ENCODE assay signal across 8 mouse cellular contexts in the genomic region with DNA sequence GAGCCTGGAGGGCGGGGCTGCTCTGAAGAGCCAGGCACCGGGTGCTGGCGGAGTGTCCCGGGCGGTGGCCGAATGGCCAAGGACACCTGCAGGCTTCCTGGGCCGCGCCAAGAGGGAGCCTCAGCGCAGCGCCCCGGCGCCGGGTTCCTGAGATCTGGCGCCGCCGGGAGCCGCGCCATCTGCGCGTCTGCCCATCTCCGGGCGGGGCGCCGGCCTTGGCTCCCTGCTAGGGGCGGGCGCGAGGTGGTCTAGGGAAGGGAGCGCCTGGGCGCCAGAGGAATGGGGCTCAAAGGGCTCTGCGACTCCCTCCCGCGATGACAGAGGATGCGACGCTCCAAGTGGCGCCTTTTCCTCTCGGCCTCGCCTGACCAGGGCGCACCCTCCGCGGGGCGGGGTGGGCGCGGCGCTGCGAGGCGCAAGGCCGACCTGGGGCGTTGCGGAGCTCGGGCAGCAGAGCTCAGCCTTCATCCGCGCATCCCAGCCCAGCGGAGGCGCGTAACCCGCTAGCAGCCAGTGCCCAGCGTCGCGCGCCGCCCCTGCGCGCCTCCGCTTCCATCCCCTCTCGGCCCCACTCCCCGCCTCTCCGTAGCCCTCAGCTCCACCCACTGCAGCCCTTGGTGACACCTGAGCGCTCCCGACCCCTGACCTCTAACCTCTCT. TPM values are rescaled to one million over a fixed set of nuclear protein-coding genes. Genes with fewer than 3 reads are reported as not detected.
DNase-seq lines count a peak whose midpoint lies in the region; ATAC-seq lines count a peak whose summit lies in the region.

No protein-coding gene starts in this region.

- peak; percentile 49 for ATAC-seq in kidney, embryonic 16.5 days (ENCODE audit: low FRiP score, low TSS enrichment)
- peak; percentile 38 for ATAC-seq in embryonic facial prominence, embryonic 12.5 days (ENCODE audit: insufficient number of reproducible peaks, insufficient read depth, low FRiP score, low TSS enrichment)
- ATAC-seq in intestine, embryonic 14.5 days (replicated peaks; ENCODE audit: low FRiP score, low TSS enrichment, low read depth), result peak; percentile 52
- peak; percentile 64 for ATAC-seq in neural tube, embryonic 14.5 days (ENCODE audit: low read depth)

- peaks cover 99% of the 10 kb centered on the region for H3K27me3 ChIP-seq in kidney, embryonic 16.5 days (ENCODE audit: insufficient read depth, low read length)
- peaks cover 75% of the 10 kb centered on the region for H3K27me3 ChIP-seq in embryonic facial prominence, embryonic 12.5 days
- H3K27me3 ChIP-seq in intestine, embryonic 14.5 days (replicated peaks; ENCODE audit: control insufficient read depth, insufficient read depth, low read length), result peaks cover 96% of the 10 kb centered on the region
- H3K27me3 ChIP-seq in neural tube, embryonic 14.5 days (ENCODE audit: control insufficient read depth, insufficient read depth, low read length), result peaks cover 52% of the 10 kb centered on the region

- H3K27ac ChIP-seq in kidney, embryonic 16.5 days (ENCODE audit: low read length), result no peak overlapping the region
- no peak overlapping the region for H3K27ac ChIP-seq in embryonic facial prominence, embryonic 12.5 days
- H3K27ac ChIP-seq in intestine, embryonic 14.5 days (ENCODE audit: low read depth), result no peak overlapping the region
- no peak overlapping the region for H3K27ac ChIP-seq in neural tube, embryonic 14.5 days (ENCODE audit: low read depth, low read length)

- peak overlapping the region; percentile 93 for H3K4me2 ChIP-seq in kidney, embryonic 16.5 days (replicated peaks; ENCODE audit: low read depth, low read length)
- H3K4me2 ChIP-seq in embryonic facial prominence, embryonic 12.5 days (replicated peaks), result peak overlapping the region; percentile 87
- H3K4me2 ChIP-seq in intestine, embryonic 14.5 days (ENCODE audit: low read length), result peak overlapping the region; percentile 87
- peak overlapping the region; percentile 96 for H3K4me2 ChIP-seq in neural tube, embryonic 14.5 days (ENCODE audit: low read depth, low read length)

- peak overlapping the region; percentile 41; the same call in 1 of the 2 replicates for H3K9ac ChIP-seq in kidney, embryonic 16.5 days (replicated peaks; ENCODE audit: low read length)
- H3K9ac ChIP-seq in embryonic facial prominence, embryonic 12.5 days, result peak overlapping the region; percentile 46
- no peak overlapping the region for H3K9ac ChIP-seq in intestine, embryonic 14.5 days (ENCODE audit: low read length)
- peak overlapping the region; percentile 57 for H3K9ac ChIP-seq in neural tube, embryonic 14.5 days (replicated peaks; ENCODE audit: low read depth, low read length)

- H3K9me3 ChIP-seq in kidney, embryonic 16.5 days (ENCODE audit: low read length), result no peaks in the 10 kb centered on the region
- no peaks in the 10 kb centered on the region for H3K9me3 ChIP-seq in embryonic facial prominence, embryonic 12.5 days
- H3K9me3 ChIP-seq in intestine, embryonic 14.5 days (ENCODE audit: control insufficient read depth, low read length), result no peaks in the 10 kb centered on the region
- H3K9me3 ChIP-seq in neural tube, embryonic 14.5 days (ENCODE audit: control insufficient read depth, low read length), result no peaks in the 10 kb centered on the region

- under 1% methylated on average over 62 of the region's 69 CpGs for WGBS in kidney, embryonic 16.5 days
- WGBS in embryonic facial prominence, embryonic 12.5 days, result 0% methylated on average over 59 of the region's 69 CpGs
- WGBS in intestine, embryonic 14.5 days, result 0% methylated on average over 66 of the region's 69 CpGs
- under 1% methylated on average over 45 of the region's 69 CpGs for WGBS in neural tube, embryonic 14.5 days

- peaks cover 23% of the 10 kb centered on the region for H3K4me1 ChIP-seq in kidney, embryonic 16.5 days (ENCODE audit: insufficient read depth, low read length)
- H3K4me1 ChIP-seq in embryonic facial prominence, embryonic 12.5 days, result peaks cover 20% of the 10 kb centered on the region
- H3K4me1 ChIP-seq in intestine, embryonic 14.5 days (replicated peaks; ENCODE audit: control insufficient read depth, insufficient read depth, low read length), result peaks cover 18% of the 10 kb centered on the region
- peaks cover 17% of the 10 kb centered on the region for H3K4me1 ChIP-seq in neural tube, embryonic 14.5 days (ENCODE audit: control insufficient read depth, insufficient read depth, low read length)

- peak overlapping the region; percentile 55 for H3K4me3 ChIP-seq in kidney, embryonic 16.5 days (ENCODE audit: low read length)
- peak overlapping the region; percentile 45 for H3K4me3 ChIP-seq in embryonic facial prominence, embryonic 12.5 days
- peak overlapping the region; percentile 41 for H3K4me3 ChIP-seq in intestine, embryonic 14.5 days (ENCODE audit: low read depth, low read length)
- peak overlapping the region; percentile 57 for H3K4me3 ChIP-seq in neural tube, embryonic 14.5 days (ENCODE audit: low read depth, low read length)

- no peaks in the 10 kb centered on the region for H3K36me3 ChIP-seq in kidney, embryonic 16.5 days (ENCODE audit: insufficient read depth, low read length)
- no peaks in the 10 kb centered on the region for H3K36me3 ChIP-seq in embryonic facial prominence, embryonic 12.5 days
- H3K36me3 ChIP-seq in intestine, embryonic 14.5 days (ENCODE audit: control insufficient read depth, insufficient read depth, low read length), result no peaks in the 10 kb centered on the region
- H3K36me3 ChIP-seq in neural tube, embryonic 14.5 days (ENCODE audit: control insufficient read depth, insufficient read depth, low read length), result no peaks in the 10 kb centered on the region

- DNase-seq in kidney, adult 11 months, result no peak
- peak; percentile 48 for DNase-seq in adrenal gland, postnatal 14 days
- DNase-seq in intestine, embryonic 14.5 days (ENCODE audit: low spot score), result peak; percentile 56
- no peak for DNase-seq in urinary bladder, postnatal 25 days (ENCODE audit: low spot score)
- DNase-seq in frontal cortex, postnatal 25 days (ENCODE audit: low spot score in 2 of 2), result no peak

RNA-seq across cellular contexts. Expression of gene Kcnc4, which starts 0.6 kb away (rescaled TPM):
- polyA plus RNA-seq in kidney, embryonic 16.5 days (2015; fragmentation: Nextera tagmentation; extraction: Ambion mirVana), result 0.15 and 0.24 TPM in 2 replicates
- 7.4 and 8.1 TPM in 2 replicates for total RNA-seq in adrenal gland, postnatal 14 days (2021)
- 0.23 TPM in 2 replicates for polyA plus RNA-seq in embryonic facial prominence, embryonic 12.5 days (2016; fragmentation: Nextera tagmentation; extraction: Ambion mirVana)
- polyA plus RNA-seq in intestine, embryonic 14.5 days (2014; fragmentation: Nextera tagmentation; extraction: Ambion mirVana), result 0.09 TPM in 1 of 2 replicates, not detected in the other
- polyA plus RNA-seq in neural tube, embryonic 14.5 days (2014; fragmentation: Nextera tagmentation; extraction: Ambion mirVana), result 6.2 and 7.7 TPM in 2 replicates

RNA-seq across cellular contexts. Expression of gene Slc6a17, which starts 57.9 kb away (rescaled TPM):
- 2.8 and 3.8 TPM in 2 replicates for polyA plus RNA-seq in kidney, embryonic 16.5 days (2015; fragmentation: Nextera tagmentation; extraction: Ambion mirVana)
- total RNA-seq in adrenal gland, postnatal 14 days (2021), result 3.1 and 3.3 TPM in 2 replicates
- 7.1 and 8.0 TPM in 2 replicates for polyA plus RNA-seq in embryonic facial prominence, embryonic 12.5 days (2016; fragmentation: Nextera tagmentation; extraction: Ambion mirVana)
- polyA plus RNA-seq in intestine, embryonic 14.5 days (2014; fragmentation: Nextera tagmentation; extraction: Ambion mirVana), result 2.0 and 3.3 TPM in 2 replicates
- 15.1 and 16.6 TPM in 2 replicates for polyA plus RNA-seq in neural tube, embryonic 14.5 days (2014; fragmentation: Nextera tagmentation; extraction: Ambion mirVana)

Comparison
In these comparisons a context has a peak if more than half of its experiments do, and no peak if none do; other contexts are left out.
1. DNase-seq: peak in adrenal gland, postnatal 14 days (single experiment) and intestine, embryonic 14.5 days (single experiment); none in kidney, adult 11 months (single experiment), urinary bladder, postnatal 25 days (single experiment) and frontal cortex, postnatal 25 days (0 of 2).
2. Peak in every context shown above with its lines, with median percentiles within 50 percentile points of each other: ATAC-seq, H3K4me2 ChIP-seq and H3K4me3 ChIP-seq.